Mouse (Mus musculus) liver, embryonic 14.5 days (tissue): ENCODE measurements around the gene Mybphl. TPM values are rescaled to one million over a fixed set of nuclear protein-coding genes. Genes with fewer than 3 reads are reported as not detected.

ENCODE experiments used
- ATAC-seq: fragments of 200-750 bp; cut with Nextera tagmentation; 2 replicates; pipeline ENCODE4 v1.8.0; 2017; ENCODE audit warnings: moderate number of reproducible peaks, mild to moderate bottlenecking, moderate library complexity; ENCODE audit not compliant: insufficient read depth
- DNase-seq, 3 experiments: peaks; one replicate each; pipeline ENCODE4 v3.0.0-alpha.2; 2012 to 2013; ENCODE audit warnings: low read depth in 3 of 3, low spot score in 3 of 3
- H3K27ac ChIP-seq: fragments of 300-500 bp; sonication (generic); 2 replicates; pipeline ENCODE4 v1.5.1; 2014; ENCODE audit warnings: moderate library complexity, mild to moderate bottlenecking, control low read depth, inconsistent platforms
- H3K27me3 ChIP-seq: fragments of 300-500 bp; sonication (generic); 2 replicates; pipeline ENCODE4 v1.6.1; 2014; ENCODE audit warnings: mild to moderate bottlenecking, low read length, moderate library complexity; ENCODE audit not compliant: control insufficient read depth, insufficient read depth
- H3K36me3 ChIP-seq: fragments of 300-500 bp; sonication (generic); replicated peaks from 2 replicates; pipeline ENCODE4 v1.6.1; 2014; ENCODE audit warnings: low read depth; ENCODE audit not compliant: control insufficient read depth, insufficient read depth
- H3K4me1 ChIP-seq, 2 experiments: fragments of 200-500 bp in 1 of 2; fragments of 300-500 bp in 1 of 2; sonication (generic) in 1 of 2; replicated peaks; 2 replicates each; pipeline ENCODE4 v1.6.1; 2012 to 2014; ENCODE audit warnings: antibody characterized with exemption in 1 of 2, inconsistent platforms in 1 of 2, low read length in 1 of 2; ENCODE audit not compliant: control insufficient read depth in 2 of 2, insufficient read depth in 2 of 2
- H3K4me2 ChIP-seq: fragments of 300-500 bp; sonication (generic); 2 replicates; pipeline ENCODE4 v1.6.1; 2014; ENCODE audit warnings: low read depth, mild to moderate bottlenecking, control low read depth, moderate library complexity
- H3K4me3 ChIP-seq, 2 experiments: fragments of 200-500 bp in 1 of 2; fragments of 300-500 bp in 1 of 2; sonication (generic) in 1 of 2; 2 replicates each; pipeline ENCODE4 v1.5.1; 2012 to 2014; ENCODE audit warnings: low read depth in 2 of 2, low read length in 2 of 2, mild to moderate bottlenecking in 2 of 2, control low read depth in 1 of 2, inconsistent platforms in 1 of 2, moderate library complexity in 1 of 2; ENCODE audit not compliant: insufficient read depth in 1 of 2
- H3K9ac ChIP-seq: fragments of 300-500 bp; sonication (generic); replicated peaks from 2 replicates; pipeline ENCODE4 v1.6.1; 2014; ENCODE audit warnings: mild to moderate bottlenecking, control low read depth, moderate library complexity
- H3K9me3 ChIP-seq: fragments of 300-500 bp; sonication (generic); 2 replicates; pipeline ENCODE4 v1.6.1; 2016; ENCODE audit warnings: low read length, mixed read lengths; ENCODE audit not compliant: control insufficient read depth
- CTCF ChIP-seq: IDR thresholded peaks from 2 replicates; pipeline ENCODE4 v1.5.1; 2016; ENCODE audit warnings: antibody characterized with exemption, low read depth, control low read depth
- EP300 ChIP-seq: IDR thresholded peaks from 2 replicates; pipeline ENCODE4 v1.6.1; 2016; ENCODE audit warnings: antibody characterized with exemption, low read depth
- WGBS: fragments of 180-500 bp; shearing (Covaris S2); extraction: QIAGEN DNeasy Blood & Tissue Kit; methylation state at CpG from one replicate; pipeline ENCODE4 v1.1.7; 2014; ENCODE audit not compliant: insufficient replicate concordance; 5-methylcytosine and 5-hydroxymethylcytosine counted together
- polyA plus RNA-seq, 2 experiments: library from polyadenylated mRNA; depleted of rRNA in 1 of 2; stranded (reverse) in 1 of 2; unstranded in 1 of 2; fragments of >200 nt; fragmentation: Nextera tagmentation in 1 of 2; extraction: Ambion mirVana in 1 of 2; gene quantifications; 2 replicates each; pipeline versions ENCODE4 v1.2.1 to v1.2.3; 2012 to 2014

Gene Mybphl
- polyA plus RNA-seq, 2 experiments: 0.10 to 0.20 TPM

GRCm38 (mm10) chr3:108367828-108368227 is 3.1 kb downstream of the Mybphl start:
- WGBS: 54% methylated on average over 3 of the region's 3 CpGs
- Histone ChIP-seq H3K4me1 (peaks cover 0 to 14% of the 10 kb centered on the region in 2 experiments; a peak in 2 of 4 replicates), H3K4me3 (no peak overlapping the region), H3K9ac (no peak overlapping the region), H3K9me3 (no peaks in the 10 kb centered on the region), H3K27ac (no peak overlapping the region), H3K36me3 (no peaks in the 10 kb centered on the region), H3K4me2 (no peak overlapping the region), H3K27me3 (no peaks in the 10 kb centered on the region)
- ATAC-seq: peak; percentile 34; the same call in 1 of the 2 replicates
- DNase-seq: no peak
- TF ChIP-seq EP300 (no peak), CTCF (no peak)

GRCm38 (mm10) chr3:108368721-108369120 is 4.0 kb downstream of the Mybphl start:
- no peak overlapping the region for H3K27ac ChIP-seq

GRCm38 (mm10) chr3:108372274-108372673 is 7.6 kb downstream of the Mybphl start:
- no peaks in the 10 kb centered on the region for H3K36me3 ChIP-seq
- no peaks in the 10 kb centered on the region for H3K27me3 ChIP-seq
- DNase-seq: no peak
- no peak for ATAC-seq
- peaks cover 0 to 5% of the 10 kb centered on the region in 2 experiments; a peak in 1 of 4 replicates for H3K4me1 ChIP-seq
- no peak overlapping the region for H3K4me3 ChIP-seq
- H3K9me3 ChIP-seq: no peaks in the 10 kb centered on the region
- H3K27ac ChIP-seq: no peak overlapping the region
- no peak overlapping the region for H3K4me2 ChIP-seq
- TF ChIP-seq EP300 (no peak), CTCF (no peak)
- 36% methylated on average over 3 of the region's 3 CpGs for WGBS
- no peak overlapping the region for H3K9ac ChIP-seq

More at GRCm38 (mm10) chr3:108368721-108369120, 4.0 kb downstream of the Mybphl start:
- Histone ChIP-seq H3K4me1 (peaks cover 0 to 12% of the 10 kb centered on the region in 2 experiments; a peak in 2 of 4 replicates), H3K9ac (no peak overlapping the region), H3K4me3 (no peak overlapping the region), H3K4me2 (no peak overlapping the region), H3K36me3 (no peaks in the 10 kb centered on the region), H3K9me3 (no peaks in the 10 kb centered on the region), H3K27me3 (no peaks in the 10 kb centered on the region)
- DNase-seq (no peak), ATAC-seq (peak; percentile 40)
- WGBS: 49% methylated on average over 5 of the region's 5 CpGs
- TF ChIP-seq CTCF (no peak), EP300 (no peak)

- H3K27me3 ChIP-seq: no peaks in the 10 kb centered on the region
- no peak overlapping the region for H3K9ac ChIP-seq
- no peak for ATAC-seq
- peaks cover 0 to 5% of the 10 kb centered on the region in 2 experiments; a peak in 1 of 4 replicates for H3K4me1 ChIP-seq
- WGBS: 41% methylated on average over 3 of the region's 3 CpGs
- no peak overlapping the region for H3K4me3 ChIP-seq
- H3K27ac ChIP-seq: no peak overlapping the region
- TF ChIP-seq EP300 (no peak), CTCF (no peak)
- no peaks in the 10 kb centered on the region for H3K36me3 ChIP-seq
- H3K4me2 ChIP-seq: no peak overlapping the region
- no peak for DNase-seq
- H3K9me3 ChIP-seq: no peaks in the 10 kb centered on the region
These were observed 8.0 kb downstream of the Mybphl start for GRCm38 (mm10) chr3:108372691-108373090.

- 62% methylated on average over 7 of the region's 7 CpGs for WGBS
- no peaks in the 10 kb centered on the region for H3K27me3 ChIP-seq
- TF ChIP-seq CTCF (no peak), EP300 (no peak)
- ATAC-seq (no peak), DNase-seq (no peak)
- no peak overlapping the region for H3K4me3 ChIP-seq
- H3K9ac ChIP-seq: no peak overlapping the region
- H3K9me3 ChIP-seq: no peaks in the 10 kb centered on the region
- no peak overlapping the region for H3K27ac ChIP-seq
- peaks cover 5 to 27% of the 10 kb centered on the region in 2 experiments; a peak in 3 of 4 replicates for H3K4me1 ChIP-seq
- H3K4me2 ChIP-seq: no peak overlapping the region
- H3K36me3 ChIP-seq: no peaks in the 10 kb centered on the region
These were observed 14.4 kb downstream of the Mybphl start for GRCm38 (mm10) chr3:108378875-108379663.
